Mouse (Mus musculus) testis, adult 2 months (tissue): ENCODE data around the gene Smim13. TPM values are rescaled to one million over a fixed set of nuclear protein-coding genes. Genes with fewer than 3 reads are reported as not detected.
"Not testable (repeated sequence)": the region's sequence is repeated elsewhere in the genome, so short reads cannot be mapped to it uniquely, and the experiment has no call there.

Experiments
- H3K27ac ChIP-seq: fragments of 200-500 bp; 2 replicates; pipeline ENCODE4 v1.5.1; 2012; ENCODE audit warnings: low read depth, low read length; ENCODE audit not compliant: control insufficient read depth, insufficient read depth
- H3K27me3 ChIP-seq: fragments of 200-500 bp; 2 replicates; pipeline ENCODE4 v1.6.1; 2012; ENCODE audit warnings: mild to moderate bottlenecking, low read length, moderate library complexity; ENCODE audit not compliant: control insufficient read depth, insufficient read depth
- H3K36me3 ChIP-seq: fragments of 200-500 bp; 2 replicates; pipeline ENCODE4 v1.6.1; 2012; ENCODE audit warnings: mild to moderate bottlenecking, low read length; ENCODE audit not compliant: control insufficient read depth, insufficient read depth
- H3K4me1 ChIP-seq: fragments of 200-500 bp; 2 replicates; pipeline ENCODE4 v1.6.1; 2012; ENCODE audit warnings: low read length; ENCODE audit not compliant: control insufficient read depth, insufficient read depth
- H3K4me3 ChIP-seq: fragments of 200-500 bp; 2 replicates; pipeline ENCODE4 v1.5.1; 2012; ENCODE audit warnings: low read depth, mild to moderate bottlenecking, low read length, moderate library complexity, mixed read lengths; ENCODE audit not compliant: control insufficient read depth
- CTCF ChIP-seq: fragments of 200-500 bp; IDR thresholded peaks from 2 replicates; pipeline ENCODE4 v1.5.1; 2012; ENCODE audit warnings: low read depth, mild to moderate bottlenecking, inconsistent platforms, low read length, moderate library complexity; ENCODE audit not compliant: control insufficient read depth, insufficient read depth, insufficient replicate concordance
- POLR2A ChIP-seq: fragments of 200-500 bp; IDR thresholded peaks from 2 replicates; pipeline ENCODE4 v1.6.1; 2012; ENCODE audit warnings: low read depth, mild to moderate bottlenecking, inconsistent platforms, low read length, moderate library complexity; ENCODE audit not compliant: control insufficient read depth
- polyA plus RNA-seq: library from polyadenylated mRNA; depleted of rRNA; stranded (reverse); fragments of >200 nt; gene quantifications from 2 replicates; pipeline ENCODE4 v1.2.3, GENCODE M21; 2012; rRNA removed

Gene Smim13
- polyA plus RNA-seq = 14.3 and 16.2 TPM in 2 replicates

GRCm38 (mm10) chr13:41249538-41250317 is at the start of gene Smim13:
TSS of gene Smim13 (plus strand) at chr13:41249844.
- H3K36me3 ChIP-seq = no peaks in the 10 kb centered on the region
- no peaks in the 10 kb centered on the region for H3K4me1 ChIP-seq
- no peak for TF ChIP-seq CTCF
- TF ChIP-seq POLR2A = peak; percentile 84; the same call in 1 of the 2 replicates
- peak within 1 kb of the TSS; percentile 98 for H3K4me3 ChIP-seq
- H3K27me3 ChIP-seq = no peaks in the 10 kb centered on the region
- peak within 1 kb of the TSS; percentile 95 for H3K27ac ChIP-seq

DNA sequence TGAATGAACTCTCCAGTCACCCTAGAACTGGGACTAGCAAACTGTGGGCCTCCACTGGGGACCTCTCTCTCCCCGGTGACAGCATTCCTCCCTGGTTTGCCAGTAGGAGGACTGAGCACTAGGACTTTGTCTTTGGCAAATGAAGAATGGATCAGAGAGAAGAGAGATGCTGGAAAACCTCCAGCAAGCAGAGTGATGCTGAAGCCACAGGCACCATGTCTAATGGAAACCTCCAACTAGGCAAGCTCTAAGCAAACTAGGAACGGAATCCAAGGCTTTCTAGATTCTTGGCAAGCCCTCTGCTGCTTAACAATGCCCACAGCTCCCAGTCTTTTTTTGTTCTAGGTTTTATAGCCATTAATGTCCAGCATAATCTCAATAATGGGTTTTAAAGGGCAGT is 48.8 kb upstream of the Smim13 start:
- peaks cover 3% of the 10 kb centered on the region; the same call in 1 of the 2 replicates for H3K4me1 ChIP-seq
- H3K4me3 ChIP-seq = no peak overlapping the region
- H3K27me3 ChIP-seq = no peaks in the 10 kb centered on the region
- TF ChIP-seq POLR2A (no peak), CTCF (no peak)
- no peaks in the 10 kb centered on the region for H3K36me3 ChIP-seq
- H3K27ac ChIP-seq = no peak overlapping the region

DNA sequence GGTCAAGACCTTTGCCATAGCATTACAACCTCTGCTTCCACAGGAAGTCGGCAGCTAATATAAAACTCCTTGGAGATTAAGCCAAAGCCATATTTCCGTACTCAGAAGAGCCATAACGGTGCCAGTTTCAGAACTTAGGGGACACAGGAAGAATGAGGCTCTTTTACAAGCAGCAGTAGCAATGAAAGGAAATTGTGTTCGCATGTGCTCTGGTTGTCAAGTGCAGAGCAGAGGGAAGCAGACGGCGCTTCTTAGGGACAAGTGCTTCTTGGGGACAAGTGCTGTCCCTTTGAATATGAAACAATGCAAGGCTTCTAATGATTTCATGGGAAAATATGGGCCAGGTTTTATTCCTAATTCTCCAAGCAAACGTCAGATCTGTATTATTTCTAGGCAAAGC is 46.4 kb upstream of the Smim13 start:
- no peak for TF ChIP-seq POLR2A
- no peak for TF ChIP-seq CTCF
- H3K4me1 ChIP-seq = peaks cover 3% of the 10 kb centered on the region; the same call in 1 of the 2 replicates
- no peak overlapping the region for H3K4me3 ChIP-seq
- H3K27ac ChIP-seq = peak overlapping the region; percentile 25; the same call in 1 of the 2 replicates
- H3K27me3 ChIP-seq = no peaks in the 10 kb centered on the region
- H3K36me3 ChIP-seq = no peaks in the 10 kb centered on the region; the same call in 1 of the 2 replicates

GRCm38 (mm10) chr13:41203691-41204090 is 46.0 kb upstream of the Smim13 start:
- no peak overlapping the region for H3K4me3 ChIP-seq
- TF ChIP-seq POLR2A = no peak
- TF ChIP-seq CTCF = no peak
- H3K27ac ChIP-seq = peak overlapping the region; percentile 66
- H3K36me3 ChIP-seq = no peaks in the 10 kb centered on the region; the same call in 1 of the 2 replicates
- no peaks in the 10 kb centered on the region for H3K27me3 ChIP-seq
- H3K4me1 ChIP-seq = peaks cover 3% of the 10 kb centered on the region; the same call in 1 of the 2 replicates

DNA sequence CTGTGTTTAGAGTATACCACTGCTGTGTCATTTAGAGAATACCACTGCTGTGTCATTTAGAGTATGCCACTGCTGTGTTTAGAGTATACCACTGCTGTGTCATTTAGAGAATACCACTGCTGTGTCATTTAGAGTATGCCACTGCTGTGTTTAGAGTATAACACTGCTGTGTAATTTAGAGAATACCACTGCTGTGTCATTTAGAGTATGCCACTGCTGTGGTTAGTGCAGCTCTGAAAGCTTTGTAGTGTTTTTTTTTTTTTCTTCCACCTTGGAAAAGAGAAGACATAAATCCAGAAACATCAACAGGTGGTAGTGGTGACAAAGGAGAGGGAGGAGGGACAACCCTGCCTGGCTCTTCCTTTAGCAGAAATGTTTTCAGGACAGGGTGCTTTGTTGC is 44.1 kb upstream of the Smim13 start:
- not testable (repeated sequence) for H3K27ac ChIP-seq, H3K27me3 ChIP-seq, H3K4me1 ChIP-seq, H3K4me3 ChIP-seq, H3K36me3 ChIP-seq

DNA sequence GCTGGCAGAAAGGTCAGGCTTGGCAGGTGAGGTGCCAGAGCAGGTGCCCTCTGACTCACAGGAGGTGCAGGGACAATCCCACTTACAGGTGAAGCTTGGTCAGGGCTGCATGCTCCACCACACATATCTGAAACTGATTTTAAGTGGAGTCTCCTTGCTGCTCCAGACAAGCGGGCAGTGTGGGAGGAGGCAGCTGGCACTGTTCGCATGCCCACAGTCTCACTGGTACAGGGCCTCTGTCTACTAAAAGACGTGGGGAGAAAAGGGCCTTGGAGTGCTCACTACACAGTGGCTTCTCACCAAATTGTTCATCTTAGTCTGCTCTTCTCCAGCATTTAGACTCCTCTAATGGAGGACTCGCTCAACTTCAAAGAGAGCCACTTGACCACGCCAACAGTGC is 43.4 kb upstream of the Smim13 start:
- TF ChIP-seq CTCF (no peak), POLR2A (no peak)
- H3K4me3 ChIP-seq = no peak overlapping the region
- peak overlapping the region; percentile 14; the same call in 1 of the 2 replicates for H3K27ac ChIP-seq
- peaks cover 3% of the 10 kb centered on the region; the same call in 1 of the 2 replicates for H3K4me1 ChIP-seq
- no peaks in the 10 kb centered on the region for H3K27me3 ChIP-seq
- no peaks in the 10 kb centered on the region; the same call in 1 of the 2 replicates for H3K36me3 ChIP-seq

- Histone ChIP-seq H3K4me3 (no peak overlapping the region), H3K36me3 (no peaks in the 10 kb centered on the region; the same call in 1 of the 2 replicates), H3K4me1 (no peaks in the 10 kb centered on the region), H3K27me3 (no peaks in the 10 kb centered on the region), H3K27ac (peak overlapping the region; percentile 16)
- TF ChIP-seq CTCF (no peak), POLR2A (no peak)
These were observed 38.4 kb upstream of the Smim13 start for GRCm38 (mm10) chr13:41211276-41211675.
